Mouse (Mus musculus) thymus, adult 2 months (tissue): ENCODE data around the gene Whrn.

Source experiments
- CTCF ChIP-seq: fragments of 200-500 bp; IDR thresholded peaks from 2 replicates; pipeline ENCODE4 v1.5.1; 2012; ENCODE audit warnings: mild to moderate bottlenecking, control low read depth, low read length, moderate library complexity, borderline replicate concordance; ENCODE audit not compliant: control insufficient read depth, poor library complexity, insufficient read depth; ENCODE audit errors: extremely low read depth
- POLR2A ChIP-seq: fragments of 200-500 bp; IDR thresholded peaks from 2 replicates; pipeline ENCODE4 v1.6.1; 2012; ENCODE audit warnings: mild to moderate bottlenecking, low read length, control low read depth, moderate library complexity; ENCODE audit not compliant: control insufficient read depth, poor library complexity, insufficient read depth; ENCODE audit errors: extremely low read depth

DNA sequence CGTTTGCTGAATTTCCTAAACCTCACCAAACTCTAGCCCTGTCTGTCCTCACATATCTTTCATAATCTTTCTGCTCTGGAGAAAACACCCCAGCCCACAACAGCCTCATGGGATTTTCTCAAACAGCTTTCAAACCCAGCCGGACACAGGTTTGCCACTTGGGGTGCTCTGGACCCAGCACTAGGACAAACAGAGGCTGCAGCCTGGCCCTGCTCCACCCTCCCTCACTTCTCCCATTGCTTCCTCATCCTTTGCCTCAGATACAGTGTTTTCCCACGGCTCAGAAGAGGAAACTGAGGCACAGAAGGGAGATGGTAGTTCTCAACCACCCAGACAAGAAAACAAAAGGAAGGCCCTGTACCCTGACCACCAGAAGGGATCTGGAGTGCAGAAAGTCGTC, 90.1 kb downstream of the Whrn start:
- TF ChIP-seq POLR2A: no peak
- no peak for TF ChIP-seq CTCF
